Mouse (Mus musculus) common myeloid progenitor, adult 5-6 weeks (primary cell): ENCODE measurements around the gene Zfp809. TPM values are rescaled to one million over a fixed set of nuclear protein-coding genes. Genes with fewer than 3 reads are reported as not detected.

Experiments used
- ATAC-seq: replicated peaks from 2 replicates; pipeline ENCODE4 v1.8.0; 2016; ENCODE audit warnings: low read depth, mild to moderate bottlenecking, moderate TSS enrichment, inconsistent platforms; ENCODE audit not compliant: poor library complexity, severe bottlenecking
- total RNA-seq: library from RNA; stranded (forward); fragments of 200-1000, 187-1606 nt; gene quantifications from 2 replicates; pipeline ENCODE4 v1.2.3, GENCODE M21; 2017

The Zfp809 gene
- total RNA-seq, 1 experiment from 2014 or later = 41.9 TPM

DNA sequence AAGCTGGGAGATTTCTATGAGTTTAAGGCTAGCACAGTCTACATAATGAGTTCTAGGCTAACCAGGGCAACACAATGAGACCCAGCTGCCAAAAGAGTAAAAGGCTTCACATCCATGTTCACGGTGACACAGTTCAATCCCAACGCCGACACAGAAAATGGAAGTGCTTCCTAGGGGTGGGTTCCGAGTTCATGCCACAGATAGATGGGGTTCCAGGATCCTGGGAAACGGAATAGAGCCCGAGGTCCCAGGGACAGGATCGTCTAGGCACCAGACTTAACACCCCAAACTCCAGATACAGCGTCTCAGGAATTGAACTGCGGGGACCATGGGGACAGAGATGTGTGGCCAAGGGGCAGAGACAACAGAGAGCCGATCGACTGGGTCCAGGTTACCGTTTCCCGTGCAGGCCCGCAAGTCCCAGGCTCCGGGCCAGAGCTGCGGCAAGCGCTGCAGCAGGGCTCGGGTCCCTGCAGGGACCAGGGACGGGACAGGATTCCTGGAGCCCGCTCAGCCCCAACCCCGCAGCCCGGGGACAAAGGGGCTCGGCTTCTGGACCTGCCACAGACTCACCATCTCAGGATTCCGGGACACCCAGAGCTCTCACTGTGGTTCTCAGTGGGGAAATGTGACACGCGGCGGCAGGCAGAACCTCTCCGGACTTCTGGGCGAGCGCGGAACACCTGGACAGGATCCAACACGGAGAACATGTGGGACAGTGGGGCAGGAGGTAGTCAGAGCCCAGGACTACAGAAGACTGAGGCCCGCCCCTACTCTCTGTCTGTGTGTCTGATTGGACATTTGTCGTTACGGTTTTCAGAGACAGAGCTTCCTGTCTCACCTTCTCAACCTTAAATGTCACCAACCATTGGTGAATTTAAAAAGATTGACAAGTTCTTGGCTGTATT, 33.9 kb downstream of the Zfp809 start, which contains the start of gene Zfp599:
Zfp599 (minus strand) TSS at position 712 of the 908 bp plus-strand sequence.
- ATAC-seq = peak; percentile 95

DNA sequence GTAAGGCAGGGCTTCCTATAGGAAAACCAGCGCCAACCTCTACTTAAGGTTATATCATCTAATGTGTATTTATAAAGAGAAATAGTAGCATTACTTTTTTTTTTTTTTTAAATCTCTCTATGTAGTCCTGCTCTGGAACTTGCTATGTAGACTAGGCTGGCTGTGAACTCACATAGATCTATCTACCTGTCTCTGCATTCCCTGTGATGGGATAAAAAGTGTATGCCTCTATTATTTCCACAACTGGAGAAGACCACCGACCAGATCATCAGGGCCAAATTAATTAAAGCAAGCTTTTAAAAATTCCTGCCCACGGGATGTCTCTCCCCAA, 34.5 kb downstream of the Zfp809 start:
- no peak for ATAC-seq

- ATAC-seq = peak; percentile 26; the same call in 1 of the 2 replicates
These were observed 36.1 kb downstream of the Zfp809 start for GRCm38 (mm10) chr9:22261594-22261993.

DNA sequence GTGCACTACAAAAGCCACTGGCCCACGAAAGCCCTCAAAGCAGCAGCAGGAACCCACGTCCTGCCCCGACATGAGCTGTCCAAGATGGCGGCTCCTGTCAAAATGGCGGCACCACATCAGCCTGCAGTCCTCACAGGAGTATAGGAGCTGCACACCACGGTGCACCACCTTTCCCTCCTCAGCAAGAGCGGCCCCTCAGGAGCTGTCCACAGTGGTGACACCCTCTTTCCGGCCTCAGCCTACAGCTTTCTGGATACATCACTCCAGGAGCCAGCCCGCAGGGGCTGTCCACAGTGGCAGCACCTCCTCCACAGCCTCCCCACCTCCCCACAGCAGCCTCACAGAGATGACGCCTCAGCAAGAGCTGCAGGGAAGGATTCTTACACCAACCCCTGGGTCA, 37.1 kb downstream of the Zfp809 start:
- ATAC-seq = no peak

- no peak for ATAC-seq
These were observed 43.4 kb downstream of the Zfp809 start for GRCm38 (mm10) chr9:22268886-22269285.

- ATAC-seq = no peak
These were observed 53.2 kb downstream of the Zfp809 start for GRCm38 (mm10) chr9:22278733-22279132.

Other genes starting within 250 kb of the Zfp809 start
- gene Rgl3, start 236.3 kb upstream of the Zfp809 start, total RNA-seq = not detected in 2 replicates
- not detected in 2 replicates for gene Ccdc151, start 223.1 kb upstream of the Zfp809 start, total RNA-seq
- 117 and 121 TPM in 2 replicates for gene Prkcsh, start 222.9 kb upstream of the Zfp809 start, total RNA-seq
- not detected in 2 replicates for gene Elavl3, start 173.7 kb upstream of the Zfp809 start, total RNA-seq
- gene Gm49318, start 154.5 kb upstream of the Zfp809 start, total RNA-seq = not detected in 2 replicates
- gene Zfp653, start 154.3 kb upstream of the Zfp809 start, total RNA-seq = 5.7 and 7.9 TPM in 2 replicates
- 16.6 and 23.6 TPM in 2 replicates for gene Ecsit, start 140.3 kb upstream of the Zfp809 start, total RNA-seq
- not detected in 2 replicates for gene Cnn1, start 126.5 kb upstream of the Zfp809 start, total RNA-seq
- 35.3 and 38.1 TPM in 2 replicates for gene Elof1, start 108.5 kb upstream of the Zfp809 start, total RNA-seq
- 1.4 and 3.8 TPM in 2 replicates for gene Acp5, start 90.0 kb upstream of the Zfp809 start, total RNA-seq
- 16.3 and 34.4 TPM in 2 replicates for gene Pigyl, start 68.9 kb upstream of the Zfp809 start, total RNA-seq
- gene Zfp872, start 37.6 kb upstream of the Zfp809 start, total RNA-seq = not detected in 2 replicates
- gene Zfp599, start 34.2 kb downstream of the Zfp809 start, total RNA-seq = 10.6 and 14.0 TPM in 2 replicates
- 13.1 and 20.7 TPM in 2 replicates for gene Zfp810, start 81.9 kb downstream of the Zfp809 start, total RNA-seq
- gene Anln, start 163.5 kb downstream of the Zfp809 start, total RNA-seq = 49.2 and 53.5 TPM in 2 replicates
- gene 9530077C05Rik, start 185.8 kb downstream of the Zfp809 start, total RNA-seq = 5.2 and 11.0 TPM in 2 replicates
- not detected in 2 replicates for gene Gm17545, start 228.6 kb downstream of the Zfp809 start, total RNA-seq
- 182 and 193 TPM in 2 replicates for gene Rp9, start 244.0 kb downstream of the Zfp809 start, total RNA-seq